Comparison of ENCODE assay signal across 19 mouse cellular contexts in the genomic region with DNA sequence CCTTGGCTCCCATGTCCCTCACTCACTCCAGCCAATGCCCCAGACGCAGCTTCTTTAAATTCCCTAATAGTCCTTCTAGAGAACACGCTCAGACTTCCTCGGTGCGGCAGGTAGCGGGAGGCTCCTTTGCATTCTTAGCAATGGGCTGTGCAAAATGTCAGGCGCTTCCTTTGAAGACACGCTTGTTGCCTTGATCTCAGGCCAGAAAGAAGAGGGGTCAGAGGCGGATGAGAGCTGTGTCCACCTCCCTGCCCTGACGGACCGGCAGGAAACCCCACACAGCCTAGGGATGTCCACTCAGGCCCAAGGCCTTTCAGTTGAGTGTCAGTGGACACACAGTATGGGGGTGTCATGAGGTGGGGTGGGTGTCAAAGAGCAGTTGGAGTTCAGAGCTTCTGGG. TPM values are rescaled to one million over a fixed set of nuclear protein-coding genes. Genes with fewer than 3 reads are reported as not detected.
"Had no signal": no experiment of that assay in that cellular context is flagged by ENCODE, and none has a peak within 500 bp of the region (broad histone marks: within the 10 kb centered on the region; RNA-seq: fewer than 3 reads in every experiment).

No protein-coding gene starts in this region.

- H3K27me3 ChIP-seq: midbrain, embryonic 15.5 days; neural tube, embryonic 12.5 days had no signal

- H3K4me3 ChIP-seq: limb, embryonic 12.5 days; liver, embryonic 13.5 days; megakaryocyte, embryonic 14.5 days; midbrain, embryonic 15.5 days; neural tube, embryonic 12.5 days had no signal

- H3K36me3 ChIP-seq: limb, embryonic 12.5 days; liver, embryonic 13.5 days; midbrain, embryonic 15.5 days; neural tube, embryonic 12.5 days had no signal

- ATAC-seq: liver, postnatal 0 days; midbrain, embryonic 15.5 days had no signal

- H3K27ac ChIP-seq: limb, embryonic 12.5 days; liver, embryonic 13.5 days; macrophage; midbrain, embryonic 15.5 days; neural tube, embryonic 12.5 days had no signal

- H3K9ac ChIP-seq: limb, embryonic 12.5 days; liver, embryonic 13.5 days; liver, postnatal 0 days; midbrain, embryonic 15.5 days; neural tube, embryonic 12.5 days had no signal

- DNase-seq: layer of hippocampus, adult 9-11 months; layer of hippocampus, postnatal 36 days; liver; liver, embryonic 13.5 days; liver, postnatal 0 days; lung, postnatal 10 days; thymus, adult 2 months; thymus, postnatal 25 days had no signal

- H3K4me2 ChIP-seq: limb, embryonic 12.5 days; liver, embryonic 13.5 days; midbrain, embryonic 11.5 days; midbrain, embryonic 15.5 days; neural tube, embryonic 12.5 days had no signal

- H3K9me3 ChIP-seq: limb, embryonic 12.5 days; liver, embryonic 13.5 days; midbrain, embryonic 15.5 days; neural tube, embryonic 12.5 days had no signal

RNA-seq across cellular contexts. Expression of gene Dlx3, which starts 24.3 kb away (rescaled TPM):
- total RNA-seq: layer of hippocampus, adult 18-20 months; layer of hippocampus, postnatal 36 days; left cerebral cortex, postnatal 36 days; monocyte, adult 5-6 weeks; neutrophil, adult 5-6 weeks had no signal
- polyA plus RNA-seq: liver, postnatal 0 days; macrophage had no signal

RNA-seq across cellular contexts. Expression of gene Dlx4, which starts 50.5 kb away (rescaled TPM):
- total RNA-seq: layer of hippocampus, postnatal 36 days; left cerebral cortex, postnatal 36 days; monocyte, adult 5-6 weeks; neutrophil, adult 5-6 weeks had no signal
- polyA plus RNA-seq: kidney, embryonic 16.5 days; macrophage; midbrain, embryonic 11.5 days; midbrain, embryonic 15.5 days had no signal
